Mouse (Mus musculus): ENCODE results near the gene Rara. TPM values are rescaled to one million over a fixed set of nuclear protein-coding genes. Genes with fewer than 3 reads are reported as not detected.

Gene Rara
- 46.5 and 49.8 TPM in 2 replicates for polyA plus RNA-seq (2015; fragmentation: Nextera tagmentation; extraction: Ambion mirVana)

DNA sequence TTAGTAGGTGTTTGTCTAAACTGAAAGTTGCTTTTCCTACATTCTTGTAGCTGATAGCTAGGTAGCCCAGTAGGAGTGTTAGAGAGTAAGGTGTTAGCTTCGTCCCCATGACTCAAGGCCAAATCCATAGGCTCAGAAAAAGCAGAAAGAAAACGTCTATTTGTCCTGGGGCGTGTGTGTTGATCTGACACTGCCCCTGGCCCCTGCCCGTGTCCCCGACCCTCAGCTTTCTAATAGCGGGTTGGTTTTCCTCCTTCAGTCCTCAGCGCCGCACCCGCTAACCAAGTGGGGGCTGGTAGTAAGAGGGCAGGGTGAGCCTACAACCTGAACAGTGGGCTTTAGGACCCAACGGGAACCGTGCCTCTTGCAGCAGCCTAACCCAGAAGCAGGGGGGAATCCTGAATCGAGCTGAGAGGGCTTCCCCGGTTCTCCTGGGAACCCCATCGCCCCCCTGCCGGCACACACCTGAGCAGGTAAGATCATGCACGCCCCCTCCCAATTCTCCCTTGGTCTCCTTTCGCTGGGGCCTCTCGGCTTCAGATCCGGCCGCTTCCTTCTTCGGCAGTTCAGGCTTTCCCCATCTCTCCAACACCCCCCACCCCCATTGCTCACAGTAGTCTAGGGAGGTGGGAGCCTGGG is at the start of gene Rara:
Gene Rara (plus strand): TSS at position 381 of the 639 bp plus-strand sequence.
- 4% methylated on average over 21 of the region's 21 CpGs for WGBS

DNA sequence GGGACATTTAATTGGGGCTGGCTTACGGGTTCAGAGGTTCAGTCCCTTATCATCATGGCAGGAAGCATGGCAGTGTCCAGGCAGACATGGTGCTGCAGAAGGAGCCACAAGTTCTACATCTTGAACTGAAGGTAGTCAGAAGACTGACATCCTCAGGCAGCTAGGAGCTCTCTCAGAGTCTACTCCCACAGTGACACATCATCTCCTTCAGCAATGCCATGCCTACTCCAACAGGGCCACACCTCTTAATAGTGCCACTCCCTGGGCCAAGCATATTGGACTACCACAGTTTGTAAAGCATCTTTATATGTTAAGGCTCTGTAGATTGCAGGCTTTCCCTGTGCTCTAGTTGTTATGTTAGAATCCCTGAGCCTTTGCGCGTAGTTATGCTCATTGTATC is 39.9 kb upstream of the Rara start:
- no peak overlapping the region for H3K27ac ChIP-seq
- 89% methylated on average over 3 of the region's 3 CpGs for WGBS
- no peak for ATAC-seq (ENCODE audit: low FRiP score, low read depth)

More for the DNA sequence above, at the start of gene Rara:
- Histone ChIP-seq H3K4me2 (replicated peaks) (peak within 1 kb of the TSS; percentile 94), H3K4me1 (peaks cover 98% of the 10 kb centered on the region), H3K9me3 (no peaks in the 10 kb centered on the region), H3K27ac (peak within 1 kb of the TSS; percentile 94), H3K9ac (peak within 1 kb of the TSS; percentile 88), H3K27me3 (no peaks in the 10 kb centered on the region), H3K4me3 (peak within 1 kb of the TSS; percentile 70), H3K36me3 (no peaks in the 10 kb centered on the region)
- ATAC-seq (ENCODE audit: low FRiP score, low read depth): no peak

DNA sequence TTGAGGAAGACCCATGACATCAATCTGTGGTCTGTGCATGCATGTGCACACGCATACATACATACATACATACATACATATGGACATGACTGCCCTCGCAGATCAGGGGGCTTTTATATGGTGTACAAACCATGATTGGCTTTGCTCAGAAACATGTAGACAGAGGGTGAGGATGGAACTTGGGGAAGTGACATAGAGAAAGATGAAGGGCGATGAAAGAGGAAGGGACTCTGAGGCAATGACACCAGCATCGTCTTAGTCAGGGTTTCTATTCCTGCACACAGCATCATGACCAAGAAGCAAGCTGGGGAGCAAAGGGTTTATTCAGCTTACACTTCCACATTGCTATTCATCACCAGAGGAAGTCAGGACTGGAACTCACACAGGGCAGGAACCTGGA is 38.5 kb upstream of the Rara start:
- peaks cover 11% of the 10 kb centered on the region; the same call in 1 of the 2 replicates for H3K4me1 ChIP-seq
- 94% methylated on average over 4 of the region's 4 CpGs for WGBS
- no peak for ATAC-seq (ENCODE audit: low FRiP score, low read depth)
- H3K9me3 ChIP-seq: peaks cover 5% of the 10 kb centered on the region; the same call in 1 of the 2 replicates
- no peaks in the 10 kb centered on the region for H3K27me3 ChIP-seq
- H3K4me3 ChIP-seq: no peak overlapping the region
- H3K27ac ChIP-seq: no peak overlapping the region
- H3K36me3 ChIP-seq: peaks cover 97% of the 10 kb centered on the region
- no peak overlapping the region for H3K9ac ChIP-seq
- no peak overlapping the region for H3K4me2 ChIP-seq (replicated peaks)

More for the DNA sequence above, 39.9 kb upstream of the Rara start:
- Histone ChIP-seq H3K9ac (no peak overlapping the region), H3K9me3 (no peaks in the 10 kb centered on the region), H3K27me3 (no peaks in the 10 kb centered on the region), H3K4me1 (peaks cover 11% of the 10 kb centered on the region; the same call in 1 of the 2 replicates), H3K4me2 (replicated peaks) (no peak overlapping the region), H3K36me3 (peaks cover 84% of the 10 kb centered on the region), H3K4me3 (no peak overlapping the region)

DNA sequence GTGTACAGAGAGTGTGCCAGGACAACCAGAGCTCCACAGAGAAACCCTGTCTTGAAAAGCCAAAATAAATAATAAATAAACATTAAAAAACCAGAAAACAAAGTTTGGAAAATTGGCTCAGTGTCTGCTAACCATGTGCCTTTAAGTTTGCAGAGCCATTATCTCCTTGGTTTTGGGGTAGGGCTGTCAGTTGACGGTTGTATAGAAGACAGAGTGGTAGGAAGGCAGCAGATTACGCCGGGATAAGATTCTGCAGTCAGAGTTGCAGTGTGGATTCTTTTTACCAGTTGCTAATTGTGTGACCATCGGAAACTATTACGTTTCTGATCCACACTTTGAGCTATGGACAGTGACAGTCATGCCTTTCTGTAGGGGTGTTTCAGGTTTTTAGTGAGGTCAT is 37.6 kb upstream of the Rara start:
- no peak overlapping the region for H3K4me3 ChIP-seq
- no peak overlapping the region for H3K9ac ChIP-seq
- H3K4me2 ChIP-seq (replicated peaks): no peak overlapping the region
- H3K9me3 ChIP-seq: peaks cover 5% of the 10 kb centered on the region; the same call in 1 of the 2 replicates
- ATAC-seq (ENCODE audit: low FRiP score, low read depth): no peak
- H3K4me1 ChIP-seq: peaks cover 11% of the 10 kb centered on the region; the same call in 1 of the 2 replicates
- H3K27ac ChIP-seq: no peak overlapping the region
- no peaks in the 10 kb centered on the region for H3K27me3 ChIP-seq
- WGBS: 93% methylated on average over 5 of the region's 5 CpGs
- peaks cover 98% of the 10 kb centered on the region for H3K36me3 ChIP-seq

DNA sequence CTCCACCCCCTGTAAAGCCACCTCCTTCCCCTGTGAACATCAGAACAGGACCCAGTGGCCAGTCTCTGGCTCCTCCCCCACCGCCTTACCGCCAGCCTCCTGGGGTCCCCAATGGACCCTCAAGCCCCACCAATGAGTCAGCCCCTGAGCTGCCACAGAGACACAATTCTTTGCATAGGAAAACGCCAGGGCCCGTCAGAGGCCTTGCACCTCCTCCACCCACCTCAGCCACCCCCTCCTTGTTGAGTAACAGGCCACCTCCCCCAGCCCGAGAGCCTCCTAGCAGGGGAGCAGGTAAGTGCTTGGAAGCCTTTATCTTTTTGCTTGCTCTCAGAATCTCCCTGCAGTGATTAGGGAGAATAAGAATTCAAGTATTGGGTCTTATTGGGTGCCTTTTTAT is 35.2 kb upstream of the Rara start:
- H3K4me2 ChIP-seq (replicated peaks): peak overlapping the region; percentile 34; the same call in 1 of the 2 replicates
- H3K36me3 ChIP-seq: peaks cover 99% of the 10 kb centered on the region
- peaks cover 11% of the 10 kb centered on the region; the same call in 1 of the 2 replicates for H3K4me1 ChIP-seq
- peaks cover 5% of the 10 kb centered on the region; the same call in 1 of the 2 replicates for H3K9me3 ChIP-seq
- H3K27me3 ChIP-seq: no peaks in the 10 kb centered on the region
- ATAC-seq (ENCODE audit: low FRiP score, low read depth): no peak
- WGBS: 59% methylated on average over 5 of the region's 5 CpGs
- no peak overlapping the region for H3K4me3 ChIP-seq
- 0 out of 2 replicates have a peak overlapping the region, but pooled peaks have one; percentile 36 for H3K9ac ChIP-seq
- H3K27ac ChIP-seq: 0 out of 2 replicates have a peak overlapping the region, but pooled peaks have one; percentile 52

DNA sequence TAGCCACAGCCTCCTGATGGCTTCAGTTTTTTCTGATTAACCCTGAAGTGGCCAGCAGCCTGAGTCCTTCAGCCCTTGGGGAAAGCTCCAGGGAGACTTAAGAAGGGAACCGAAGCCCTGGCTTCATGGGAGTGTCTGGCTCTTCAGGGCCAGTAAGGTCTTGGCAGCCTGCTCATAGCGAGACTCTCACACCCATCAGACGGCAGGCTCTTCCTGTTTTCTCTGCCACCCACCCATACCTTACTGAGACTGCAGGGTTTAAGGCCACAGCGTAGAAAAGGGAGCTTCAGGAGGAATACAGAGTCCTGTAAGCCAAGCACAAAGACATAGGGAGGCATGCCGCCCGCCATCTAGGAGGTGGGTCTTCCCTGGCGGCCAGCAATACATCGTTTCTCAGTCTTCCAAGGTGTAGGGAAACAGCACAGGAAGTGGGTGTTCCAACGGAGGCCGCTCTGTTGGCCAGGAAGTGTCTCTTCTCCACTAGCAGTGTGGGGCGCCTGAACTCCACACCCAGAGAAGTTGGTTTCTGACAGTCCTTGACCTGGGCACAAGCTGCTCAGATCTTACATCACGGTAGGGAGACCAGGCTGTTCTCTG is 27.0 kb upstream of the Rara start:
- Histone ChIP-seq H3K4me3 (no peak overlapping the region), H3K27ac (no peak overlapping the region), H3K9ac (no peak overlapping the region), H3K36me3 (peaks cover 89% of the 10 kb centered on the region), H3K9me3 (no peaks in the 10 kb centered on the region), H3K27me3 (no peaks in the 10 kb centered on the region), H3K4me2 (replicated peaks) (no peak overlapping the region), H3K4me1 (peaks cover 14% of the 10 kb centered on the region)
- no peak for ATAC-seq (ENCODE audit: low FRiP score, low read depth)
- WGBS: 85% methylated on average over 12 of the region's 12 CpGs

DNA sequence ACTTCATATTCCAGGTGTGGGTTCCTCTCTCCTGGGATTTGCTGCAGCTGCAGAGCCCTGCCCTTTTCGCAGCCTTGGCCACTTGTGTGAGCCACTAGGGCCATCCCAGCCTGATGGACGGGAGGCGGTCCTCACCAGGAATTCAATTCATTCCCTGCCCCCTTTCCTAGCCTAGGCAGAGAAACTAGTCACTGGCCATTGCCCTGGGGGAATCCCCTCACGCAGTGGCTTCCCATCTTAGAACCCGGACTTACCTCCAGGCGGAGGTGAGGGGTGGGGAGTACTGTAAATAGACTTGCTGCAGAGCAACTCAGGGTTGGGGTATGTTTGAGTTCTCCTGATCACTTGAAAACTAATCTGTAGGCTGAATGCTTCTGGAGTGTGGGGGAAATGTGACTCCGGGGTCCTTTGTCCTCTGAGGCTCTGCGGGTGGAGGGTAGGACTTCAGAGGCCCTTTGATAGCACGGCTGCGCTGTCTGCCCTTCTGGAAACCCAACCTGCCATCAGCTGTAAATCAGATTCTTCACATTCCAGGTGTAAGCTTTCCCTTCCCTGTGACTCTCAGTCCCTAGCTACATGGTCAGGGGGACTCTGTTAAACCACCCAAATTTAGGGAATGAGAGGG is 24.9 kb upstream of the Rara start:
- Histone ChIP-seq H3K27ac (peak overlapping the region; percentile 67; the same call in 1 of the 2 replicates), H3K4me2 (replicated peaks) (no peak overlapping the region; the same call in 1 of the 2 replicates), H3K36me3 (peaks cover 73% of the 10 kb centered on the region), H3K27me3 (no peaks in the 10 kb centered on the region), H3K9ac (peak overlapping the region; percentile 14; the same call in 1 of the 2 replicates), H3K4me3 (no peak overlapping the region), H3K9me3 (no peaks in the 10 kb centered on the region), H3K4me1 (peaks cover 14% of the 10 kb centered on the region)
- no peak for ATAC-seq (ENCODE audit: low FRiP score, low read depth)
- 11% methylated on average over 10 of the region's 10 CpGs for WGBS

DNA sequence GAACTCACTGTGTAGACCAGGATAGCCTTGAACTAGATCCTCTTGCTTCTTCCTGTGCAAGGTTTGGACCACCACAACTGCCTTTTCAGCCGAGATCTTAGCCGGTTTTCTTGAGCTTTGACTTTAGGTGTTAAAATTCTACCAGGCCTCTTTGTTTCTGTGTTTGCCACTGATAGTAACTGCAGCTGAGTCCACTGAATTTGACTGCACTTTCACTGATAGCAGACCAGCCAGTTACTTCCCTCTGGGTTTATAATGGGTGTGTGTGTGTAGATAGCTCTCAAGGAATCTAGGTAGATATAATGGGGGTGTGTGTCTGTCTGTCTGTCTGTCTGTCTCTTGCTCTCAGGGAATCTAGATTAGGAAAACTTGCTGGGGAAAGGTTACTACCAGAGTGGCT is 23.0 kb upstream of the Rara start:
- Histone ChIP-seq H3K4me3 (no peak overlapping the region), H3K27me3 (no peaks in the 10 kb centered on the region), H3K27ac (no peak overlapping the region), H3K9ac (no peak overlapping the region), H3K4me1 (peaks cover 32% of the 10 kb centered on the region), H3K4me2 (replicated peaks) (no peak overlapping the region), H3K36me3 (peaks cover 57% of the 10 kb centered on the region), H3K9me3 (no peaks in the 10 kb centered on the region)
- no peak for ATAC-seq (ENCODE audit: low FRiP score, low read depth)
- 87% methylated on average over 2 of the region's 2 CpGs for WGBS

DNA sequence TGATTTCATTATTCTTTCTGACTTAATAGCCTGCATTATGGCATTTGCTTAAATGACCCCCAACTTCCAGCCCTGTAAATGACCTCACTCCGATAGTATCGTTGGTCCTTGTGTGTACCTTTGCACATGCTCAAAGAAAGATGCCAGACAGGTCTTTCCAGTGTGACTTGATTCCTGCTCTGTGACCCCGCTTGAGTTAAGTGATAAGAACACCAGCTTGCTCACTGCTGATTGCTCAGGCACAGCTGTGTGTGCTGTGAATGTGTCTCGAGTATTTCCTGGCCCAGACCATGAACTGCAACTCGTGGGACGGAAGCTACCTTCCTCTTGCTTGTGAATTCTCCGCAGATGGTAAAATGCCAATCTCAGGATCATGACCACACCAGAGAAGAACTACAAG is 22.6 kb upstream of the Rara start:
- ATAC-seq (ENCODE audit: low FRiP score, low read depth): no peak
- no peak overlapping the region for H3K4me2 ChIP-seq (replicated peaks)

DNA sequence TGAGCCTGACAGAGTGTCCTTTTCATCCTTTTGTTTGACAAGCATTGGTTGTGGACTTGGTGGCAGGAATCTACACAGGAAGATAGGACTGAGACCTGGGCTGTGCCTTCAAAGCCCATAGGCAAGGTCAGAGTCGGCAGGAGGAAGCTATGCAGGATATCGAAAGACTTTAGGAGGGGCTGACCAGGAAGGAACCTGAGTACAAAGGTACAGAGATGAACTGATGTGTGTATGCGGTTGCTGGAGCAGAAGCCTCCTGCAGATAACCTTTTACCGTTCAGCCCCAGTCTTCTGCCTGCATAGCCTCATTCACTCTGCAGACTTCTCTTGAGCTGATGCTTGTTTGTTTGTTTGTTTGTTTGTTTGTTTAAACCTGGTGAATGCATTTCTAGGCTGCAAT is 22.0 kb upstream of the Rara start:
- no peak for ATAC-seq (ENCODE audit: low FRiP score, low read depth)
- Histone ChIP-seq H3K27me3 (no peaks in the 10 kb centered on the region), H3K27ac (no peak overlapping the region), H3K4me3 (no peak overlapping the region), H3K36me3 (peaks cover 55% of the 10 kb centered on the region), H3K4me2 (replicated peaks) (no peak overlapping the region), H3K9me3 (no peaks in the 10 kb centered on the region), H3K9ac (no peak overlapping the region), H3K4me1 (peaks cover 40% of the 10 kb centered on the region)
- 78% methylated on average over 4 of the region's 4 CpGs for WGBS

More for the DNA sequence above, 22.6 kb upstream of the Rara start:
- Histone ChIP-seq H3K4me1 (peaks cover 37% of the 10 kb centered on the region), H3K9ac (no peak overlapping the region), H3K27ac (no peak overlapping the region), H3K36me3 (peaks cover 55% of the 10 kb centered on the region), H3K4me3 (no peak overlapping the region), H3K9me3 (no peaks in the 10 kb centered on the region), H3K27me3 (no peaks in the 10 kb centered on the region)
- 76% methylated on average over 7 of the region's 7 CpGs for WGBS

DNA sequence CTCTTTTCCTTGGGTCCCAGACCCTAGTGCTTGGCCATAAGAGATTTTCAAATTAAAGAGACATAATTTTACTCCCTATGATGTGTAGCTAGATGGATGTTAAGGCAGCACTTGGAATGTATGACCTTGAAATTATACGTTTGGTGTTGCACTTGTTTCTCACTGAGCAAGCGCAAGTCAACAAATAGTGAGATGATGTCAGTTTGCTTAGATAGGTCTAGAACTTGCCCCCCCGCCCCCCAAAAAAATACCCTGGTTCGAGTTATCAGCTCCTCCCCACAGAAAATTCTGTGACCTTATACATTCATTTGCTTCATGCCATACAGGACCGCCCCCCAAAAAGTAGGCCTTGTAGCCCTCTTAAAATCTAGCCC is 20.6 kb upstream of the Rara start:
- Histone ChIP-seq H3K27ac (no peak overlapping the region), H3K27me3 (no peaks in the 10 kb centered on the region), H3K4me3 (peak overlapping the region; percentile 63), H3K36me3 (peaks cover 50% of the 10 kb centered on the region), H3K9ac (no peak overlapping the region), H3K4me2 (replicated peaks) (peak overlapping the region; percentile 97), H3K4me1 (peaks cover 40% of the 10 kb centered on the region), H3K9me3 (no peaks in the 10 kb centered on the region)
- no peak for ATAC-seq (ENCODE audit: low FRiP score, low read depth)
- WGBS: 60% methylated on average over 5 of the region's 5 CpGs
